Mouse (Mus musculus): ENCODE data around the gene Msi1. TPM values are rescaled to one million over a fixed set of nuclear protein-coding genes. Genes with fewer than 3 reads are reported as not detected.

The Msi1 gene
- polyA plus RNA-seq (2015; fragmentation: Nextera tagmentation; extraction: Ambion mirVana) = 59.9 and 60.3 TPM in 2 replicates

DNA sequence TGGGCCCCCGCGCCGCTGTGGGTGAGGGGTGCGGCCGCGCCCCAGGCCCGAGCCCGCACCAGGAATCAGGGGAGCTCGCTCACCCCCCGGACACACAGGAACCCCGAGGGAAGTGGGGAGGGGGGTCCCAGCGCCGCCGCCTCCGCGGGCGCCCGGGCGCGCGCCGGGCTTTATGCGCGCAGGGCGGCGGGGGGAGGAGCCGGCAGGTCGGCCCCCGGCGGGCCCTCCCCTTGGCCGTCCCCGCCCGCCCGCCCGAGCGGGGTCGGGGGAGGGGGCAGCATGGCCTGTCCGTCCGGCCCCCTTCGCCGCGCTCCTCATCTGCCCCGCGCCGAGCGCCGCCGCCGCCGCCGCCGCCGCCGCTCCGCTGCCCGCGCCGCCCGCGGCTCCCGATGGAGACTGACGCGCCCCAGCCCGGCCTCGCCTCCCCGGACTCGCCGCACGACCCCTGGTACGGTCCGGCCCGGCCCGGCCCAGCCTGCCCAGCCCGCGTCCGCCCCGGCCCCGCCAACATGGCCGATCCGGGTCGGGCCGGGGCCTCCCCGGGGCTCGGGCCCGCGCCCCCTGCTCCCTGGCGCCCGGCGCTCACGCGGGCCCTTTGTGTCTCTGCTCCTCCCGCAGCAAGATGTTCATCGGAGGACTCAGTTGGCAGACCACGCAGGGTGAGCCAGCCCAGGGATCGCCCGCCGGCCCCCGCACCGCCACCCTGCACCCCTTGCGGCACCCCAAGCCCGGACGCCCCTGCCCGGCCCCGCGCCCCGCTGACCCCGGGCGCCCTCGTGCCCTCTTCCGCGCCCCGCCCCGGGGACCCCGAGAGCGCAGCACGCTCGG, at the start of gene Msi1:
Gene Msi1, plus strand, starts transcription at position 241 of the 828 bp plus-strand sequence.
- Histone ChIP-seq H3K36me3 (no peaks in the 10 kb centered on the region), H3K9me3 (no peaks in the 10 kb centered on the region), H3K27me3 (no peaks in the 10 kb centered on the region), H3K27ac (replicated peaks) (peak within 1 kb of the TSS; percentile 91), H3K4me2 (peak within 1 kb of the TSS; percentile 81), H3K4me1 (replicated peaks) (peaks cover 56% of the 10 kb centered on the region), H3K4me3 (peak within 1 kb of the TSS; percentile 95), H3K9ac (peak within 1 kb of the TSS; percentile 98)
- WGBS = 0% methylated on average over 37 of the region's 117 CpGs
- ATAC-seq (ENCODE audit: low FRiP score, low read depth) = peak; percentile 57

DNA sequence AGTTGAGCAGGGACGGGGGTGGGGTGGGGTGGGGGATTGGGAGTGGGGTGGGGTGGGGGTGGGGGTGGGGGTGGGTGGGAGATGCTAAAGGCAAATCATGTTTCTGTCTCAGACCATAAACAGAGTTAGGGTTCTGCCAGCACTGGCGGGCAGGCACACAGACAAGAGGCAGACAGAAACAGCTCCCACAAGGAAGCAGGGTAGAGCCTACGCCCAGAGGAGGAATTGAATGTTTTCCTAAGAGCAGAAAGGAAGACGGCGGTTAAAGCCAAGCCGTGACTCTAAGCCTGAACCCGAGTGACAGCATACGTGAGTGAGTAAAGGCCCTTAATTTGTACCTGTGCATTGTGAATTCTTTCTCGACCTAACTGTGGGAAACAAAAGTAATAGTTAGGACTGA, 37.5 kb upstream of the Msi1 start:
- Histone ChIP-seq H3K4me2 (no peak overlapping the region), H3K9me3 (no peaks in the 10 kb centered on the region), H3K27me3 (no peaks in the 10 kb centered on the region), H3K27ac (replicated peaks) (no peak overlapping the region), H3K36me3 (no peaks in the 10 kb centered on the region), H3K4me3 (no peak overlapping the region), H3K4me1 (replicated peaks) (no peaks in the 10 kb centered on the region), H3K9ac (no peak overlapping the region)
- no peak for ATAC-seq (ENCODE audit: low FRiP score, low read depth)
- WGBS = 37% methylated on average over 9 of the region's 9 CpGs

DNA sequence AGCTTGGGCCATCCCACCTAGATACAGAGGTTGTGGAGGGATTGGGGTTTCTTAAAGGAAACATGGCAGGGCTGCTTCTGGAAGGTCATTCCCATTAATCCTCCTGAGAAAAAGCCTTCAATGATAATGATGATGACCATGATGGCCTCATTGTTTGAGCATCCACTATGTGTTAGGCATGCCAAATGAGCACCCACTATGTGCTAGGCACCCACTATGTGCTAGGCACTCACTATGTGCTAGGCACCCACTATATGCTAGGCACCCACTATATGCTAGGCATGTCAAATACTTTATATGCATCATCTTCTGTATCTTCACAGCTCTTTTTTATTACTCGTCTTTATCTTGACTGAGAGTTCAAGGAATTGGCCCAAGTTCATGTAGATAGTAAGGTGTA, 36.4 kb upstream of the Msi1 start:
- Histone ChIP-seq H3K4me2 (no peak overlapping the region), H3K9ac (no peak overlapping the region), H3K27me3 (no peaks in the 10 kb centered on the region), H3K4me1 (replicated peaks) (peaks cover 4% of the 10 kb centered on the region), H3K36me3 (no peaks in the 10 kb centered on the region), H3K9me3 (no peaks in the 10 kb centered on the region), H3K27ac (replicated peaks) (no peak overlapping the region), H3K4me3 (no peak overlapping the region)
- 93% methylated on average over 1 of the region's 1 CpGs for WGBS
- ATAC-seq (ENCODE audit: low FRiP score, low read depth) = no peak

DNA sequence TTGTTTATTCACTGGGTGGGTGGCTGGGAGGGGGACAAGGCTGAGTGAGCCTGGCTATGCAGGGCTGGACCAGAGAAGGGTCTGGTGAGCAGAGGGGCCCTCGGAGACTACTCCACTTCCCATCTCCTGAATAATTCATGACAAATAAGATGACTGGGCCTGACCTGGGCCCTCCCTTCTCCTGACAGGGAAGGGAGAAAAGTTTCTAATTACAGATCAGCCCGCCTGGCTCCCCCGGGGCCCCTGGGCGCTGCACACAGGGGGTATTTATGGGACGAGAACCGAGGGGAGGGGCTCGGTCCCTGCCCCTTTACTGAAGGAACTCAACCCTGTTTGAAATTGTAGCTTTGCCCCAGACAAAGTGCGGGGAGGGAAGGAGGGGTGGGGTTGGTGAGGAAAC, 35.2 kb upstream of the Msi1 start:
- Histone ChIP-seq H3K9me3 (no peaks in the 10 kb centered on the region), H3K4me1 (replicated peaks) (peaks cover 13% of the 10 kb centered on the region), H3K36me3 (no peaks in the 10 kb centered on the region), H3K4me2 (no peak overlapping the region), H3K27me3 (no peaks in the 10 kb centered on the region), H3K27ac (replicated peaks) (no peak overlapping the region), H3K9ac (no peak overlapping the region), H3K4me3 (no peak overlapping the region)
- no peak for ATAC-seq (ENCODE audit: low FRiP score, low read depth)
- WGBS = 5% methylated on average over 8 of the region's 8 CpGs

DNA sequence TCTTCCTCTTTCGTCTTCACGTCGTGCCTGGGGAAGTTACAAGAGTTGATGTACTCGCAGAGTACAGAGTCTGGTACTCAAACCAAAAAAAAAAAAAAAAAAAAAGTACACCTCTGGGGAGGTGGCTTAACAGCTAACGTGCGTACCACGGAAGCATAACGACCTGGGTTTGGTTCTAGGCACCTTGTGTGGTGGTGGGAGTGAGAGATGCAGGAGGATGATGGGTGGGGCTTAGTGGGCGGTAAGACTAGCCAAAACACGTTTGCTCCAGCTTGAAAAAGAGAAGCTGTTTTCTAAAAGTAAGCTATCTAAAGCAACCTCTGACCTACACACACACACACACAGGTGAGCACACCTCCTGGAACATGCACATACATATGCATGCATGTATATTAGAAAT, 34.6 kb upstream of the Msi1 start:
- no peaks in the 10 kb centered on the region for H3K36me3 ChIP-seq
- no peak overlapping the region for H3K9ac ChIP-seq
- H3K27ac ChIP-seq (replicated peaks) = no peak overlapping the region
- 34% methylated on average over 10 of the region's 10 CpGs for WGBS
- H3K9me3 ChIP-seq = no peaks in the 10 kb centered on the region
- ATAC-seq (ENCODE audit: low FRiP score, low read depth) = no peak
- H3K4me3 ChIP-seq = no peak overlapping the region
- no peaks in the 10 kb centered on the region for H3K27me3 ChIP-seq
- H3K4me2 ChIP-seq = no peak overlapping the region
- peaks cover 13% of the 10 kb centered on the region for H3K4me1 ChIP-seq (replicated peaks)

DNA sequence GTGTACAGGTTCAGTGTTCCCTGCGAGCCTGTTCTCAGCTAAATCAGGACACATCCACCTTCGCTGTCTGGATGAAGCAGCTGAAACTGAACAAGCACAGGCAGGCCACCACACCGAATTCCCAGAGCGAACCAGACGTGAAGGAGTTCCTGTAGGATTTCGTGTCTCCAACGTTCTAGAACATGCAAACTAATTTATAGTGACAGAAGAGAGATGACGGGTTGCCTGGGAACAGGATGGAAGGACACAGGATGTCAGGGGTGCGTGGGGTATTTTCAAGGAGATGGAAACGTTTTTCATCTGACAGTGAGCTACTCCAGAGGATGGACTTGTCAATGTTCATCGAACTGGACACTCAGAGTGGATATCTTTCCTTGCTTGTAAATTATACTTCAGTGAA, 32.7 kb upstream of the Msi1 start:
- no peak overlapping the region for H3K4me3 ChIP-seq
- H3K27ac ChIP-seq (replicated peaks) = no peak overlapping the region
- H3K4me2 ChIP-seq = no peak overlapping the region
- H3K9me3 ChIP-seq = no peaks in the 10 kb centered on the region
- H3K36me3 ChIP-seq = no peaks in the 10 kb centered on the region
- peaks cover 13% of the 10 kb centered on the region for H3K4me1 ChIP-seq (replicated peaks)
- H3K27me3 ChIP-seq = no peaks in the 10 kb centered on the region
- no peak for ATAC-seq (ENCODE audit: low FRiP score, low read depth)
- 52% methylated on average over 11 of the region's 11 CpGs for WGBS
- H3K9ac ChIP-seq = no peak overlapping the region

DNA sequence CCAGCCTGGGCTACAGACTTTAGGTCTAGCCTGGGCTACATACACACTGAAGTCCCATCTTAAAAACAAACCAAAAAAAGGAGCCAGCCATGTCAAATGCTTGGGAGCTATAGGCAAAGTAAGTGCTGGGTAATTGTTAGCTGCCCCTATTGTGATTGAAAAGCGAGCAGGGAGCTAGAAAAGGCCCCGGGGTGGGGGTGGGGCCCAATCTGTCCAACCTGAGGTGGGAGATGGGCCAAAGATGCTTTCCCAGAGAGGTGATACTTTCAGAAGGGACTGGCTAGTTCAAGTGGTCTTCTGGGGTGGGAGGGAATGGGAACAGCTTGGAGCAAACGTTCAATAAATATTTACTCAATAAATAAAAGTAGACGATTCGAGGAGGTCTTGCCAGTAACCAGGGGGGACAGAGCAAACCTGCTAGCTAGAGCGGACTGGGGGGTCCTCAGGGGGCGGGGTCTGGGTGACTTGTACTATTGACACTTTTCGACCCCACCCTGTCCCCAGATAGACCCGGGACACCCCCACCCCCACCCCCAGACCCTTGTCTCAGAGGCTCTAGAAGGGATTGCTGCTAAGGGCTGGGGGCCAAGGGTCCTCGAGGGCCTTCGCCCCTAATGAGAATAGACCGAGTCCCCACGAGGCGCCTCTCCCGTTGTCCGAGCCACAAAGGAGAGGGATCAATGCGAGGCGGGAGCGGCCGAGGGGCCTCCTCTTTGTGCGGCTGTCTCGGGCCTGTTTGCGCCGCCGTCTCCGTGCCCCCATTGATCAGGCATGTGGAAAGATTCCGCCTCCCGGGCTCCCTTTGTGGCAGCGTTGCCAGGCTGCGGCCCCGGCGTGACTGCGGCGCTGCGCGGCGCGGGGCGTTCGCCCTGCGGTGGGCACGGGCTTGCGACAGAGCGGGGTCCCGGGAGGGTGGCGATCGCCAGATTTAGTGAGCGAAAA, 31.3 kb upstream of the Msi1 start:
- Histone ChIP-seq H3K4me3 (peak overlapping the region; percentile 37), H3K9ac (peak overlapping the region; percentile 43), H3K36me3 (no peaks in the 10 kb centered on the region), H3K4me1 (replicated peaks) (peaks cover 13% of the 10 kb centered on the region), H3K27me3 (no peaks in the 10 kb centered on the region), H3K27ac (replicated peaks) (peak overlapping the region; percentile 80), H3K9me3 (no peaks in the 10 kb centered on the region), H3K4me2 (peak overlapping the region; percentile 84)
- ATAC-seq (ENCODE audit: low FRiP score, low read depth) = peak; percentile 81
- WGBS = 2% methylated on average over 47 of the region's 48 CpGs

DNA sequence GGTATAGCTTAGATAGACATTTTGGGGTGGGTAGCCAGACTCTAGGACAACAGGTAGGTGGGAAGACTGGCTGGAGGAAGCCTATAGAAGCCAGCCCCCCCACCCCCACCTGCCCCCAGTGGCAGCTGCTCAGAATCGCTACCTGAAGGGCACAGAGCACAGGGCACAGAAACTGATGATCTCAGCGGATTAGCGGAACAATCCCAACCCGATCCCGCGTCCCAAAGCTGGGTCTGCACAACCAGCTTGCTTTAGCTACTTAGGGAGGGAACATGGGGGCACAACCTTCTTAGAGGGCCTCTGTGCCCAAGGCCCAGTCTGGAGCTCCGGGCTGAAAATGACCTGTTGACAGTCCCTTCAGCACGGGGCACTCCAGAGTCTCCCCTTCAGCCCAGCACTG, 27.3 kb upstream of the Msi1 start:
- H3K36me3 ChIP-seq = no peaks in the 10 kb centered on the region
- ATAC-seq (ENCODE audit: low FRiP score, low read depth) = no peak
- H3K27ac ChIP-seq (replicated peaks) = no peak overlapping the region
- peaks cover 33% of the 10 kb centered on the region for H3K4me1 ChIP-seq (replicated peaks)
- H3K9ac ChIP-seq = no peak overlapping the region
- H3K4me2 ChIP-seq = no peak overlapping the region
- WGBS = 90% methylated on average over 8 of the region's 8 CpGs
- no peak overlapping the region for H3K4me3 ChIP-seq
- no peaks in the 10 kb centered on the region for H3K27me3 ChIP-seq
- H3K9me3 ChIP-seq = no peaks in the 10 kb centered on the region

DNA sequence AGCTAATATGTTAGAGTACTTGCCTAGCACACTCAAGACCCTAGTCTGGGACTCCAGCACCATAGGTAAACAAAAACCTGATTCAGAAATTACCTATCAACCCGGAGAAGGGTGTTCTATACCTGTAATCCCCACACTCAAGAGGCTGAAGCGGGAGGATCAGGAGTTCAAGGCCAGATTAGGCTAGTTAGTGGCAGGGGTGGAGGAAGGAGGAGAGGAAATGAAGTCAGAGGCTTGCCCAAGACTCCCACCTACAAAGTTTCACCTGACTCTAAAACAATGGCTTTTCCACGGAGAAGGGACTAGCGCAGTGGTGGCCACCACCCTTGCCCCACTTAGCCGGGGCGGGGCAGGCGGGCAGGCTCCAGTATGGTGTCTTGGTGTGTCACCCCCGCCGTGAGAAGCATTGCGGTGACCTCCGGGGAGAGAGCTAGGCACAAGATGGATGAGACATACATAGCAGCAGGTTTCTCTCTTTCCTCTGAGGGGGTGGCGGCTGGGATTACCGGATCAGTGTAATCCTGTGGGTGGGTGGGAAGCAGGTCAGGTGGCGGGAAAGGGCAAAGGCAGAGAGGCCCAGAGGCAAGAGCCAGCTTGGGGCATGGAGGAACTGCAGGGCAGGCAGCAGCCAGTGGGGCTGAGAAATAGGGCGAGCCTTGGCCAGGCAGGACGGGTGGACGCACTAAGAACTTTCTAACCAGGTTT, 25.8 kb upstream of the Msi1 start:
- Histone ChIP-seq H3K4me1 (replicated peaks) (peaks cover 23% of the 10 kb centered on the region), H3K36me3 (no peaks in the 10 kb centered on the region), H3K9ac (0 out of 2 replicates have a peak overlapping the region, but pooled peaks have one; percentile 8), H3K9me3 (no peaks in the 10 kb centered on the region), H3K4me2 (peak overlapping the region; percentile 51), H3K4me3 (0 out of 2 replicates have a peak overlapping the region, but pooled peaks have one; percentile 4), H3K27me3 (no peaks in the 10 kb centered on the region), H3K27ac (replicated peaks) (peak overlapping the region; percentile 39; the same call in 1 of the 2 replicates)
- ATAC-seq (ENCODE audit: low FRiP score, low read depth) = peak; percentile 23; the same call in 1 of the 2 replicates
- WGBS = 15% methylated on average over 17 of the region's 17 CpGs

DNA sequence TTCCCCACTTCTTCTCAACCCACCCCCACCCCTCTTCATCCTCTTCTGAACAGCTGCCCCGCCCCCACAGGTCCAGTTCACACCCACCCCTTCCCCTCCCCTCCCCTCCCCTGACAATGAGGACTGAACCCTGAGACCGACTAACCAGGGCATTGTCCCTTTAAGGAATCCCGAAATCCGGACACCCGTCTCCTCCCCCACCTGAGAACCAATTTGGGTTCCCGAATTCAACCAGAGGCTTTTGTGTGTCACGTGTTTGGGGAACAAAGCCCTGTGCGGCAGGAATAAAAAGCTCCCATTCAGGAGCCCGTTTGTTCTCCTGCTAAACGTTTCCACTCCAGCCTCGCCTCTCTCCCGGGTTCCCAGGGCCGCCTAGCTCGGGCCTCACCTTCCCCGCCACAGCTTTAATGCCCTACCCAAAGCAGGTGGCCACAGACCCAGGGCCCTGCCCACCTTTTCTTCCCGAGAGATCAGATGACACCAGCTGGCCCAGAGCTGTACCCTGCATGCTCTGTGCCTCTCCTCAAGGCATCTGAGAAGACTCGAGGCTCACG, 25.1 kb upstream of the Msi1 start:
- peak overlapping the region; percentile 39 for H3K9ac ChIP-seq
- peak overlapping the region; percentile 66 for H3K27ac ChIP-seq (replicated peaks)
- no peaks in the 10 kb centered on the region for H3K36me3 ChIP-seq
- peak; percentile 40 for ATAC-seq (ENCODE audit: low FRiP score, low read depth)
- H3K4me1 ChIP-seq (replicated peaks) = peaks cover 21% of the 10 kb centered on the region
- peak overlapping the region; percentile 51 for H3K4me2 ChIP-seq
- peak overlapping the region; percentile 4 for H3K4me3 ChIP-seq
- H3K9me3 ChIP-seq = no peaks in the 10 kb centered on the region
- under 1% methylated on average over 18 of the region's 18 CpGs for whole genome bisulfite sequencing
- no peaks in the 10 kb centered on the region for H3K27me3 ChIP-seq

DNA sequence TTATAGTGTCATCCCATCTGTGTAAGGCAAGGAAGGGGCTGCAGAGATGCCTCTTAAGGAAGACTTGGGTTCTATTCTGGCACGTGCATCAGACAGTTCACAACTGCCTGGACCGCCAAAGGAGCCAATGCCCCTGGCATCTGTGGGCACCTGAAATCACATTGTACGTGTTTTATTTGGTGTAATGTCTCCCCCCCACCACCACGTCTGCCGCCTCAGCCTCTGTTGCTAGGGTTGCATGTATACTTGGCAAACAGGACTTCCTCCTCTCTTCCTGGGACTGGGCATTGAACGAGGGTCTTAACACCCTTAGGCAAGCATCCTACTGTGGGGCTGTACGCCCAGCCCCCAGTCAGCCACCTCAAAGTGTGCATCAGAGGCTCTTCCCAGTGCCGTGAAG, 24.2 kb upstream of the Msi1 start:
- no peak overlapping the region for H3K4me3 ChIP-seq
- no peaks in the 10 kb centered on the region for H3K36me3 ChIP-seq
- ATAC-seq (ENCODE audit: low FRiP score, low read depth) = no peak
- H3K4me1 ChIP-seq (replicated peaks) = peaks cover 21% of the 10 kb centered on the region
- no peaks in the 10 kb centered on the region for H3K27me3 ChIP-seq
- no peak overlapping the region for H3K27ac ChIP-seq (replicated peaks)
- WGBS = 31% methylated on average over 8 of the region's 8 CpGs
- H3K9ac ChIP-seq = no peak overlapping the region
- no peak overlapping the region for H3K4me2 ChIP-seq
- H3K9me3 ChIP-seq = no peaks in the 10 kb centered on the region
